Mouse (Mus musculus): ENCODE results near the gene Olfr675. TPM values are rescaled to one million over a fixed set of nuclear protein-coding genes. Genes with fewer than 3 reads are reported as not detected.

Gene Olfr675
- not detected in 2 replicates for polyA plus RNA-seq (2012; rRNA removed)

GRCm38 (mm10) chr7:105028360-105028759 is at the start of gene Olfr675:
TSS of gene Olfr675 (minus strand) at chr7:105028460.

GRCm38 (mm10) chr7:105064175-105064574 is 35.9 kb upstream of the Olfr675 start, which contains the start of gene Olfr678:
TSS of gene Olfr678 (plus strand) at chr7:105064475.

DNA sequence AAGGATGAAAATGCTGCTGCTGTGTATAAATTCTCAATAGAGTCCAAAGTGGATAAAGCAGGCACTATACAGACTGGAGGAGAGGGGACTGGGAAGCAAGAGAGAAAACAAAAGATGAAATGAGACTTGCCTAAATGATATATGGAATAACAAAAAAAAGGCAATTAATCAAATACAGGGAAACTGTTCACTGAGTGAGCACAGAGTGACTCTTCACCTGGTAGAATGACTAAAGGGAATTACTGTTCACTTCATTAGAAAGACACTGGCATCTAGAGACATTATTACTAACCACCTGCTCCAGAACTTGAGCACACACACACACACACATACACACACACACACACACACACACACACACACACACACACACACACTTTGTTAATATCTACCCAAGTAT is 4.1 kb upstream of the Olfr675 start, which contains the start of gene Olfr676:
Gene Olfr676 (plus strand): TSS at position 301 of the 400 bp plus-strand sequence.

DNA sequence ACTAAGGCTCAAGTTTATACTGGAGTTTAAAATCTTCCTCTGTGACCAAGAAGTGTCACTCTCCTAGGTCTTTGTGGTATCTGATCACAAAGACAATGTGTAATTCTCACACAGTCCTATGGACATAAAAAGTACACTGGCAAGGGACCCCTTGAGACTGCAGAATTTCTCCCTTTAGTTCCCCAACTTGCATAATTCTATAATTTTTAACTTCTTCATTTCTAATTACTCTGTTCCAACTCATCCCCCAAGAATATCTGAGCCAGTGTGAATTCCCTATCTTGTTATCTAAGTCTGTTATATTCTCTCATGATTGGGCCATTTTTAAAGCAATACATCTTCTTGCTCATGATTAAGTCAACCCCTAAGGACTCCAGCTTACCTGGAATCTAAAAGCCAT is 26.3 kb downstream of the Olfr675 start, which contains the start of gene Olfr672:
Gene Olfr672 (minus strand): TSS at position 101 of the 400 bp plus-strand sequence.

GRCm38 (mm10) chr7:104979026-104979425 is 49.2 kb downstream of the Olfr675 start, which contains the start of gene Olfr671:
TSS of gene Olfr671 (minus strand) at chr7:104979126.

Other genes with a start within 250 kb of the Olfr675 start
- gene Usp17lb, start 185.9 kb downstream of the Olfr675 start, polyA plus RNA-seq (2012; rRNA removed) = not detected in 2 replicates
- not detected in 2 replicates for gene Usp17la, start 171.5 kb downstream of the Olfr675 start, polyA plus RNA-seq (2012; rRNA removed)
- not detected in 2 replicates for gene Olfr665, start 150.4 kb downstream of the Olfr675 start, polyA plus RNA-seq (2012; rRNA removed)
- not detected in 2 replicates for gene Olfr666, start 132.5 kb downstream of the Olfr675 start, polyA plus RNA-seq (2012; rRNA removed)
- not detected in 2 replicates for gene Olfr667, start 107.0 kb downstream of the Olfr675 start, polyA plus RNA-seq (2012; rRNA removed)
- not detected in 2 replicates for gene Olfr668, start 100.4 kb downstream of the Olfr675 start, polyA plus RNA-seq (2012; rRNA removed)
- not detected in 2 replicates for gene Olfr669, start 94.2 kb downstream of the Olfr675 start, polyA plus RNA-seq (2012; rRNA removed)
- gene Olfr670, start 65.8 kb downstream of the Olfr675 start, polyA plus RNA-seq (2012; rRNA removed) = not detected in 2 replicates
- not detected in 2 replicates for gene Olfr671, start 49.3 kb downstream of the Olfr675 start, polyA plus RNA-seq (2012; rRNA removed)
- not detected in 2 replicates for gene Olfr672, start 26.4 kb downstream of the Olfr675 start, polyA plus RNA-seq (2012; rRNA removed)
- not detected in 2 replicates for gene Olfr676, start 4.2 kb upstream of the Olfr675 start, polyA plus RNA-seq (2012; rRNA removed)
- not detected in 2 replicates for gene Olfr677, start 22.9 kb upstream of the Olfr675 start, polyA plus RNA-seq (2012; rRNA removed)
- not detected in 2 replicates for gene Olfr678, start 36.0 kb upstream of the Olfr675 start, polyA plus RNA-seq (2012; rRNA removed)
- gene Olfr679, start 52.7 kb upstream of the Olfr675 start, polyA plus RNA-seq (2012; rRNA removed) = not detected in 2 replicates
- gene Olfr680-ps1, start 64.4 kb upstream of the Olfr675 start, polyA plus RNA-seq (2012; rRNA removed) = not detected in 2 replicates
- gene Olfr681, start 88.4 kb upstream of the Olfr675 start, polyA plus RNA-seq (2012; rRNA removed) = not detected in 2 replicates
- not detected in 2 replicates for gene Olfr683, start 118.6 kb upstream of the Olfr675 start, polyA plus RNA-seq (2012; rRNA removed)
- gene Olfr684, start 135.2 kb upstream of the Olfr675 start, polyA plus RNA-seq (2012; rRNA removed) = not detected in 2 replicates
- not detected in 2 replicates for gene Olfr685, start 157.6 kb upstream of the Olfr675 start, polyA plus RNA-seq (2012; rRNA removed)
- gene Olfr686, start 179.0 kb upstream of the Olfr675 start, polyA plus RNA-seq (2012; rRNA removed) = not detected in 2 replicates

All from central nervous system, embryonic 14 days (tissue).